20 mouse cellular contexts compared by ENCODE assay signal in genomic region chr16:24496635-24497034, GRCm38 (mm10).
DNase-seq lines count a peak whose midpoint lies in the region; ATAC-seq and TF ChIP-seq lines count a peak whose summit lies in the region.
"Had no signal": no experiment of that assay in that cellular context is flagged by ENCODE, and none has a peak within 500 bp of the region (broad histone marks: within the 10 kb centered on the region; RNA-seq: fewer than 3 reads in every experiment).

No protein-coding gene starts in this region.

- H3K9ac ChIP-seq in heart, adult 2 months (ENCODE audit: low read depth, low read length): no peak overlapping the region
- H3K9ac ChIP-seq in kidney, postnatal 0 days (ENCODE audit: low read depth, low read length): no peak overlapping the region
- H3K9ac ChIP-seq in kidney, embryonic 16.5 days (replicated peaks; ENCODE audit: low read length): no peak overlapping the region
- no peak overlapping the region for H3K9ac ChIP-seq in liver, embryonic 11.5 days (ENCODE audit: low read depth, low read length)
- H3K9ac ChIP-seq: embryonic facial prominence, embryonic 15.5 days; forebrain, embryonic 15.5 days; hindbrain, embryonic 13.5 days had no signal

- H3K79me2 ChIP-seq in heart, adult 2 months (replicated peaks; ENCODE audit: control insufficient read depth, insufficient read depth, low read length): peaks cover 6% of the 10 kb centered on the region

- no peaks in the 10 kb centered on the region for H3K27me3 ChIP-seq in heart, embryonic 10.5 days (ENCODE audit: insufficient read depth, poor library complexity, severe bottlenecking)
- no peaks in the 10 kb centered on the region for H3K27me3 ChIP-seq in heart, adult 2 months (ENCODE audit: control insufficient read depth, insufficient read depth, low read length)
- H3K27me3 ChIP-seq in kidney, postnatal 0 days (ENCODE audit: insufficient read depth, low read length): no peaks in the 10 kb centered on the region
- H3K27me3 ChIP-seq in kidney, embryonic 16.5 days (ENCODE audit: insufficient read depth, low read length): no peaks in the 10 kb centered on the region
- H3K27me3 ChIP-seq in liver, embryonic 11.5 days (replicated peaks; ENCODE audit: control insufficient read depth, insufficient read depth, low read length): no peaks in the 10 kb centered on the region
- H3K27me3 ChIP-seq: embryonic facial prominence, embryonic 15.5 days; forebrain, embryonic 15.5 days; hindbrain, embryonic 13.5 days had no signal

- no peak overlapping the region for H3K4me3 ChIP-seq in heart, embryonic 10.5 days
- H3K4me3 ChIP-seq in heart, adult 2 months: no peak overlapping the region
- H3K4me3 ChIP-seq in kidney, postnatal 0 days (replicated peaks; ENCODE audit: low read depth, low read length): no peak overlapping the region
- H3K4me3 ChIP-seq in kidney, embryonic 16.5 days (ENCODE audit: low read length): no peak overlapping the region
- H3K4me3 ChIP-seq in embryonic fibroblast, embryonic 13.5 days (ENCODE audit: insufficient read depth, low read length): no peak overlapping the region
- H3K4me3 ChIP-seq in liver, embryonic 11.5 days (ENCODE audit: low read depth, low read length): no peak overlapping the region
- H3K4me3 ChIP-seq: embryonic facial prominence, embryonic 15.5 days; forebrain, embryonic 15.5 days; hindbrain, embryonic 13.5 days had no signal

- no peak for TF ChIP-seq CTCF in heart, adult 2 months (IDR thresholded peaks at IDR 0.05)
- no peak for TF ChIP-seq CTCF in kidney, postnatal 0 days (IDR thresholded peaks at IDR 0.05; ENCODE audit: low read depth)
- no peak for TF ChIP-seq CTCF in embryonic fibroblast, embryonic 13.5 days (IDR thresholded peaks at IDR 0.05; ENCODE audit: borderline replicate concordance, insufficient read depth, low read length)

- intact Hi-C loops in heart, adult 2 months (cut with DNase I): loop anchor here (5.0 kb wide), 1 partner anchor 66 kb away; no protein-coding TSS in a partner anchor

- no peak overlapping the region for H3K4me2 ChIP-seq in kidney, postnatal 0 days (ENCODE audit: low read length)
- no peak overlapping the region for H3K4me2 ChIP-seq in kidney, embryonic 16.5 days (replicated peaks; ENCODE audit: low read depth, low read length)
- no peak overlapping the region for H3K4me2 ChIP-seq in liver, embryonic 11.5 days
- H3K4me2 ChIP-seq: embryonic facial prominence, embryonic 15.5 days; forebrain, embryonic 15.5 days; hindbrain, embryonic 13.5 days had no signal

- H3K4me1 ChIP-seq in heart, embryonic 10.5 days: peaks cover 77% of the 10 kb centered on the region
- H3K4me1 ChIP-seq in heart, adult 2 months (ENCODE audit: control insufficient read depth, insufficient read depth, low read length): peaks cover 21% of the 10 kb centered on the region
- peaks cover 27% of the 10 kb centered on the region for H3K4me1 ChIP-seq in kidney, postnatal 0 days (replicated peaks; ENCODE audit: insufficient read depth, low read length)
- H3K4me1 ChIP-seq in kidney, embryonic 16.5 days (ENCODE audit: insufficient read depth, low read length): peaks cover 26% of the 10 kb centered on the region
- H3K4me1 ChIP-seq in embryonic fibroblast, embryonic 13.5 days (ENCODE audit: control insufficient read depth, insufficient read depth, low read length): peaks cover 58% of the 10 kb centered on the region
- H3K4me1 ChIP-seq in liver, embryonic 11.5 days (replicated peaks; ENCODE audit: control insufficient read depth, insufficient read depth, low read length): no peaks in the 10 kb centered on the region; the same call in 1 of the 2 replicates

- no peak for TF ChIP-seq EP300 in heart, adult 2 months (IDR thresholded peaks at IDR 0.05; ENCODE audit: insufficient read depth, low read depth, low read length)

- no peaks in the 10 kb centered on the region for H3K36me3 ChIP-seq in heart, embryonic 10.5 days
- H3K36me3 ChIP-seq in heart, adult 2 months (ENCODE audit: control insufficient read depth, insufficient read depth, low read length): peaks cover 12% of the 10 kb centered on the region
- H3K36me3 ChIP-seq in kidney, postnatal 0 days (ENCODE audit: insufficient read depth, low read length): no peaks in the 10 kb centered on the region
- no peaks in the 10 kb centered on the region for H3K36me3 ChIP-seq in kidney, embryonic 16.5 days (ENCODE audit: insufficient read depth, low read length)
- H3K36me3 ChIP-seq in liver, embryonic 11.5 days (ENCODE audit: control insufficient read depth, insufficient read depth, low read length): no peaks in the 10 kb centered on the region
- H3K36me3 ChIP-seq: embryonic facial prominence, embryonic 15.5 days; forebrain, embryonic 15.5 days; G1E; hindbrain, embryonic 13.5 days had no signal

- WGBS in heart, embryonic 10.5 days: 91% methylated on average over 7 of the region's 7 CpGs
- WGBS in heart, adult 2 months: 95% methylated on average over 7 of the region's 7 CpGs
- WGBS in kidney, postnatal 0 days: 57% methylated on average over 7 of the region's 7 CpGs
- 64% methylated on average over 7 of the region's 7 CpGs for WGBS in kidney, embryonic 16.5 days
- WGBS in liver, embryonic 11.5 days: 76% methylated on average over 7 of the region's 7 CpGs

- peak overlapping the region; percentile 91; the same call in 1 of the 2 replicates for H3K27ac ChIP-seq in heart, embryonic 10.5 days
- H3K27ac ChIP-seq in heart, adult 2 months: no peak overlapping the region
- no peak overlapping the region for H3K27ac ChIP-seq in kidney, postnatal 0 days
- no peak overlapping the region for H3K27ac ChIP-seq in kidney, embryonic 16.5 days (ENCODE audit: low read length)
- H3K27ac ChIP-seq in embryonic fibroblast, embryonic 13.5 days (ENCODE audit: insufficient read depth, low read length): peak overlapping the region; percentile 100
- no peak overlapping the region for H3K27ac ChIP-seq in liver, embryonic 11.5 days (ENCODE audit: low read depth, low read length)
- H3K27ac ChIP-seq: embryonic facial prominence, embryonic 15.5 days; forebrain, embryonic 15.5 days; hindbrain, embryonic 13.5 days; hindbrain, postnatal 0 days had no signal

- no peak for ATAC-seq in kidney, postnatal 0 days (replicated peaks; ENCODE audit: low FRiP score, low read depth)
- ATAC-seq in kidney, embryonic 16.5 days (ENCODE audit: low FRiP score, low TSS enrichment): no peak
- no peak for ATAC-seq in liver, embryonic 11.5 days (replicated peaks; ENCODE audit: low FRiP score)
- ATAC-seq in megakaryocyte progenitor cell, adult 5-6 weeks (replicated peaks; ENCODE audit: poor library complexity): no peak
- ATAC-seq: activated CD4-positive, CD25-positive, alpha-beta regulatory T cell, adult 4 months; CD4-positive, CD25-positive, alpha-beta regulatory T cell, adult 4 months; forebrain, embryonic 15.5 days; hindbrain, postnatal 0 days had no signal

- TF ChIP-seq POLR2A in heart, adult 2 months (IDR thresholded peaks at IDR 0.05; ENCODE audit: insufficient read depth, low read depth, low read length): no peak
- TF ChIP-seq POLR2A in embryonic fibroblast, embryonic 13.5 days (IDR thresholded peaks at IDR 0.05; ENCODE audit: low read depth, low read length): 0 out of 2 replicates have a peak, but pooled peaks have one; percentile 6

- H3K9me3 ChIP-seq in heart, embryonic 10.5 days: no peaks in the 10 kb centered on the region
- H3K9me3 ChIP-seq in kidney, postnatal 0 days (replicated peaks; ENCODE audit: low read length): no peaks in the 10 kb centered on the region
- H3K9me3 ChIP-seq in kidney, embryonic 16.5 days (ENCODE audit: low read length): no peaks in the 10 kb centered on the region
- H3K9me3 ChIP-seq in liver, embryonic 11.5 days (ENCODE audit: control insufficient read depth, low read length): no peaks in the 10 kb centered on the region
- H3K9me3 ChIP-seq: embryonic facial prominence, embryonic 15.5 days; forebrain, embryonic 15.5 days; hindbrain, embryonic 13.5 days had no signal

- DNase-seq in heart, embryonic 10.5 days (ENCODE audit: low spot score): no peak
- DNase-seq in heart, adult 2 months: no peak
- peak; percentile 52 for DNase-seq in kidney, postnatal 0 days (ENCODE audit: low spot score)
- no peak for DNase-seq in liver, embryonic 11.5 days (ENCODE audit: low spot score)
- DNase-seq: adrenal gland, postnatal 25 days; cerebellum, adult 18-20 months; cerebellum, postnatal 10 days; embryo, embryonic 11 days; gastrocnemius, postnatal 14 days; kidney, adult 18-20 months had no signal

Comparison
In these comparisons a context has a peak if more than half of its experiments do, and no peak if none do; other contexts are left out.
1. H3K27ac ChIP-seq: peak in heart, embryonic 10.5 days (single experiment) and embryonic fibroblast, embryonic 13.5 days (single experiment); none in heart, adult 2 months (single experiment), kidney, postnatal 0 days (single experiment), kidney, embryonic 16.5 days (single experiment) and liver, embryonic 11.5 days (single experiment).